Mouse (Mus musculus) liver (tissue): Measurements from ENCODE around the gene Slc25a5.
A peak's percentile ranks its signal among the peaks of the same experiment; 100 is the strongest.
"Not testable (repeated sequence)": the region's sequence is repeated elsewhere in the genome, so short reads cannot be mapped to it uniquely, and the experiment has no call there.

Experiments
- DNase-seq: peaks from one replicate; pipeline ENCODE4 v3.0.0-alpha.2; 2020; ENCODE audit warnings: mixed read lengths

Slc25a5 gene

GRCm38 (mm10) chrX:36795424-36796162, at the start of gene Slc25a5:
Gene Slc25a5 (plus strand): TSS chrX:36795651.
- DNase-seq, result peak; percentile 91

- no peak for DNase-seq
These were observed 48.7 kb upstream of the Slc25a5 start for GRCm38 (mm10) chrX:36746789-36747188.

GRCm38 (mm10) chrX:36748573-36748972, 46.9 kb upstream of the Slc25a5 start:
- DNase-seq, result no peak

- no peak for DNase-seq
These were observed 46.1 kb upstream of the Slc25a5 start for GRCm38 (mm10) chrX:36749281-36749785.

GRCm38 (mm10) chrX:36750591-36750990, 44.9 kb upstream of the Slc25a5 start:
- no peak for DNase-seq

GRCm38 (mm10) chrX:36752586-36752985, 42.9 kb upstream of the Slc25a5 start:
- no peak for DNase-seq

GRCm38 (mm10) chrX:36757796-36758472, 37.5 kb upstream of the Slc25a5 start:
- no peak for DNase-seq

GRCm38 (mm10) chrX:36758566-36758965, 36.9 kb upstream of the Slc25a5 start:
- DNase-seq, result no peak

GRCm38 (mm10) chrX:36760946-36761635, 34.4 kb upstream of the Slc25a5 start:
- DNase-seq, result peak; percentile 37

- DNase-seq, result no peak
These were observed 33.2 kb upstream of the Slc25a5 start for GRCm38 (mm10) chrX:36762289-36762688.

GRCm38 (mm10) chrX:36762894-36763293, 32.6 kb upstream of the Slc25a5 start:
- DNase-seq, result no peak

GRCm38 (mm10) chrX:36763298-36763933, 32.0 kb upstream of the Slc25a5 start:
- DNase-seq, result no peak

- DNase-seq, result no peak
These were observed 31.5 kb upstream of the Slc25a5 start for GRCm38 (mm10) chrX:36763934-36764317.

- DNase-seq, result no peak
These were observed 28.1 kb upstream of the Slc25a5 start for GRCm38 (mm10) chrX:36767386-36767785.

- no peak for DNase-seq
These were observed 22.9 kb upstream of the Slc25a5 start for GRCm38 (mm10) chrX:36772591-36772990.

- no peak for DNase-seq
These were observed 19.9 kb upstream of the Slc25a5 start for GRCm38 (mm10) chrX:36775520-36775919.

- DNase-seq, result no peak
These were observed 17.8 kb upstream of the Slc25a5 start for GRCm38 (mm10) chrX:36777694-36778093.

GRCm38 (mm10) chrX:36789360-36789759, 6.1 kb upstream of the Slc25a5 start:
- DNase-seq, result no peak

- DNase-seq, result no peak
These were observed 880 bp upstream of the Slc25a5 start for GRCm38 (mm10) chrX:36794571-36794970.

- DNase-seq, result peak; percentile 87
These were observed 721 bp downstream of the Slc25a5 start for GRCm38 (mm10) chrX:36796163-36796581.

- not testable (repeated sequence) for DNase-seq
These were observed 1.3 kb downstream of the Slc25a5 start for GRCm38 (mm10) chrX:36796734-36797133.

GRCm38 (mm10) chrX:36799131-36799879, 3.9 kb downstream of the Slc25a5 start:
- no peak for DNase-seq
